Mouse (Mus musculus): ENCODE results near the gene Hnf1a. TPM values are rescaled to one million over a fixed set of nuclear protein-coding genes. Genes with fewer than 3 reads are reported as not detected.
"Not testable (repeated sequence)": the region's sequence is repeated elsewhere in the genome, so short reads cannot be mapped to it uniquely, and the experiment has no call there.

Hnf1a gene
- total RNA-seq, 2 experiments from 2014 or later: not detected

- no peak for ATAC-seq (replicated peaks; ENCODE audit: poor library complexity)
These were observed 22.0 kb downstream of the Hnf1a start for GRCm38 (mm10) chr5:114948891-114949290.

GRCm38 (mm10) chr5:114945072-114945471 lies 25.8 kb downstream of the Hnf1a start:
- no peak for ATAC-seq (replicated peaks; ENCODE audit: poor library complexity)

DNA sequence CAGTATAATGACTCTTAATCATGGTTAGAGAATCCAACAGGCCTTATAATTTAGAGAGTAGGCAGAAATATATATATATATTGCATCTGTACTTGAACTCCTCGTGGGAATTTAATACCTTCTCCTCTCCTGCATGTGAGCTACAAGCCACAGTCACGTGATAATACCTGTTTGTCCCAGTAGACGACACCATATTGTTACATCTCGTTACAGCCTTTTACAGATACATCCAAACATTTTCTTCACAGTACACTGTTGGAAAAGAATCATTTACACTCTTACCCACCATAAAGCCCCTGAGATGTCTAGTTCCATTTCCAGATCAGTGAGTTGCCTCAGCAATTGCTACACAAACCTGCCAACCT lies 28.1 kb downstream of the Hnf1a start:
- ATAC-seq (replicated peaks; ENCODE audit: poor library complexity): no peak

- ATAC-seq (replicated peaks; ENCODE audit: poor library complexity): peak; percentile 100
These were observed 28.7 kb downstream of the Hnf1a start, which contains the start of gene 2210016L21Rik for GRCm38 (mm10) chr5:114942074-114942765. 2210016L21Rik (plus strand) TSS chr5:114942158.

DNA sequence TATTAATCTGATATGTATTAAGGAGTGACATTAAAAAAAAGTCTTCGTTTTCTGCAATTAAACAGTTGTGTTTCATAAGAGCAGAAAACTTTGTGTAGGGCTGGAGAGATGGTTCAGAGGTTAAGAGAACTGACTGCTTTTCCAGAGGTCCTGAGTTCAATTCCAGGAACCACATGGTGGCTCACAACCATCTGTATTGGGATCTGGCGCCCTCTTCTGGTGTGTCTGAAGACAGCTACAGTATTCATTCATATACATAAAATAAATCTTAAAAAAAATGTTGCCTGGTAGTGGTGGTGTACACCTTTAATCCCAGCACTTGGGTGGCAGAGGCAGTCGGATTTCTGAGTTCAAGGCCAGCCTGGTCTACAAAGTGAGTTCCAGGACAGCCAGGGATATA lies 29.8 kb downstream of the Hnf1a start:
- ATAC-seq (replicated peaks; ENCODE audit: poor library complexity): not testable (repeated sequence)

DNA sequence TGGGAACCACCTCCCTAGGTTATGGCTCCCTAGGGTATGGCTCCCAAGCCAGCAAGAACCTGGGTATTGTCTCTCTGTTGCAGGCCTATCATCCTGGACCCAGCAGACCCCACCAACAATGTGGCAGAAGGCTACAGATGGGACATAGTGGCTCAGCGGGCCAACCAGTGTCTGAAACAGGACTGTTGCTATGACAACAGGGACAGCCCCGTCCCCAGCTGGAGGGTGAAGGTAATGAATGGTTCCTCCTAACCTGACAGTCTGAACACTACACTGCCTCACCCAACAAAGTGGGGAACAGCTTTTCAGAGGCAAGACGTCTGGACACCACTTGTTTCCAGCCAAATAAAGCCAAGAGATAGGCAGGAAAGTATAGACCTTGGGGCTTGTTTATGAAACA lies 35.1 kb downstream of the Hnf1a start:
- ATAC-seq (replicated peaks; ENCODE audit: poor library complexity): no peak

GRCm38 (mm10) chr5:114933206-114933605 lies 37.7 kb downstream of the Hnf1a start:
- no peak for ATAC-seq (replicated peaks; ENCODE audit: poor library complexity)

DNA sequence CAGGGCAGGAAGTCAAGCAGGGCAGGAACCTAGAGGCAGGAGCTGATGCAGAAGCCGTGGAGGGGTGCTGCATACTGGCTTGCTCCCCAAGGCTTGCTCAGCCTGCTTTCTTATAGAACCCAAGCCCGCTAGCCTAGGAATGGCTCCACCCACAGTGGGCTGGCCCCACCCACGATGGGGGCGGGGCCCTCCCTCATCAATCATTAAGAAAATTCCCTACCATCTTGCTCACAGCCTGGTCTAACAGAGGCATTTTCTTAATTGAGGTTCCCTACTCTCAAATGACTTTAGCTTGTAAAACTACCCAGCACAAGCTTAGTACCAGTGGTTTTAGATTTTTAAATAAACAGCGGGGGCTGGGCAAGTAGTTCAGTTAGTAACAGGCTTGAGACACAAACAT lies 39.3 kb downstream of the Hnf1a start:
- ATAC-seq (replicated peaks; ENCODE audit: poor library complexity): no peak

GRCm38 (mm10) chr5:114926753-114927152 lies 44.1 kb downstream of the Hnf1a start:
- no peak for ATAC-seq (replicated peaks; ENCODE audit: poor library complexity)

GRCm38 (mm10) chr5:114926153-114926684 lies 44.7 kb downstream of the Hnf1a start:
- no peak for ATAC-seq (replicated peaks; ENCODE audit: poor library complexity)

GRCm38 (mm10) chr5:114922998-114923473 lies 47.9 kb downstream of the Hnf1a start, which contains the start of gene Oasl1:
Oasl1 (plus strand) TSS chr5:114923240.
- peak; percentile 36 for ATAC-seq (replicated peaks; ENCODE audit: poor library complexity)

DNA sequence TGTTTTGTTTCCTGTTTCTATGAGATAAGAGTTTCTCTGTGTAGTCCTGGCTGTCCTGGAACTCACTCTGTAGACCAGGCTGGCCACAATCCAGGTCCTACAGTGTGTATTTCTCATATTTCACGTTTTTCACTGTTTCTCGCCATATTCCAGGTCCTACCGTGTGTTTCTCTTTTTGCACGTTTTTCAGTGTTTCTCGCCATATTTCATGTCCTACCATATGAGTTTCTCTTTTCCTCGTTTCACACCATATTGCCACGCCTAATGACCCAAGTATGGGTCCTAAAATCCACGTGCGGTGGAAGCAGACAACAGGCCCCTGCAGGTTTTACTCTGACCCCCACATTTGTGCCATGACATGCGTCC lies 48.5 kb downstream of the Hnf1a start:
- no peak; the same call in 1 of the 2 replicates for ATAC-seq (replicated peaks; ENCODE audit: poor library complexity)

DNA sequence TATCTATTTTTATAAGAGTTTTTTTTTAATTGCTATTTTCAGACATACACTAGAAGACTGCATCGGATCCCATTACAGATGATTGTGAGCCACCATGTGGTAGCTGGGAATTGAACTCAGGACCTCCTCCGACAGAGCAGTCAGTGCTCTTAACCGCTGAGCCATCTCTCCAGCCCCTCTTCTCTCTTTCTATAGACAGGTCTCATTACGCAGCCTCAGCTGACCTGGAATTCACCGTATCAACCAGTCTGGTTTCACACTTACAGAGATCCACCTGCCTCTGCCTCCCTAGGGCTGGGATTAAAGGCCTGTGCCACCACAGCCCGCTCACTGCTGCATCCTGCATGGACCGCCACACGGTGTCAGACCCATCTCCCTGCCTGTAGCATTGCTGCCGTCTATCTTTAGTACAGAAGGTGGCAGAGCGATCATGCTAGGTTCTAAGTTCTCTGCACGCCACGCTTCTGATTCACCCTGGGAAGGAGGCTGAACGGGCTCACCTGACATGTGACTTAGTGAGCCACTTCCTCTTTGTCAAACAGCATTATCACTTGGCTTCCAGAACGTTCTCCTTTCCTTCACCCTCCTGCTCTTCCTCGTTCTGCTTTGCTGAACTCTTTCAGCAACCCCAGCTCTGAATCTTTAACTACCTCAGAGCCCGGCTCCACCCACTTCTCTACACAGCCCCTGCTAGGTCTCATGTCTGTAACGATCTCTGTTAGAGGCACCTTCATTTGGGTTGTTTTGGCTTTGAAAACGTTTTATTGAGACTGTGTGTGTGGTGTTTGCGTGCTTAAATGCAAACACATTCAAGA lies 49.1 kb downstream of the Hnf1a start:
- peak; percentile 79 for ATAC-seq (replicated peaks; ENCODE audit: poor library complexity)

GRCm38 (mm10) chr5:114917357-114917756 lies 53.5 kb downstream of the Hnf1a start:
- ATAC-seq (replicated peaks; ENCODE audit: poor library complexity): not testable (repeated sequence)

GRCm38 (mm10) chr5:114916777-114917176 lies 54.1 kb downstream of the Hnf1a start:
- peak; percentile 55; the same call in 1 of the 2 replicates for ATAC-seq (replicated peaks; ENCODE audit: poor library complexity)

- ATAC-seq (replicated peaks; ENCODE audit: poor library complexity): 0 out of 2 replicates have a peak, but pooled peaks have one; percentile 26
These were observed 55.0 kb downstream of the Hnf1a start for GRCm38 (mm10) chr5:114915854-114916253.

- ATAC-seq (replicated peaks; ENCODE audit: poor library complexity): no peak
These were observed 56.0 kb downstream of the Hnf1a start for GRCm38 (mm10) chr5:114914855-114915254.

DNA sequence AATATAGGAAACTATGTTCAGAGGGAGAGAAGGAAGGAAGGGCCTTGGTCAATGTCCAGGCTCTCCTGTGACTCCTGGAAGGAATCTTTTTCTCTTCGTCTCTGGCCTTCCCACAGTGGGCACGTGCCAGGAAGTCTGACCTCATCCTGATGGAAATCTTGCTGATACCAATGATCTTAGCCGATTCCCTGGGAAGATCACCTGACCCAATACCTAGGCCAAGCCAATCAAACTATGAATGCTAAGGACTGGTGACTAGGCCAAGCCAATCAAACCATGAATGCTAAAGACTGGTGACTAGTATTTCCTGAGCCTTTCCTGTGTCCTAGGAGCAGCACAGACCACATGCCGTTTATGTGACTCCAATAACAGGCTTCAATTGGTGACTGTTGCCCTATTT lies 57.2 kb downstream of the Hnf1a start:
- no peak for ATAC-seq (replicated peaks; ENCODE audit: poor library complexity)

GRCm38 (mm10) chr5:114908598-114909305 lies 62.1 kb downstream of the Hnf1a start:
- no peak for ATAC-seq (replicated peaks; ENCODE audit: poor library complexity)

GRCm38 (mm10) chr5:114902413-114902812 lies 68.5 kb downstream of the Hnf1a start:
- ATAC-seq (replicated peaks; ENCODE audit: poor library complexity): peak; percentile 94
